Mouse (Mus musculus): ENCODE measurements around the gene Dhx29.

Gene Dhx29

DNA sequence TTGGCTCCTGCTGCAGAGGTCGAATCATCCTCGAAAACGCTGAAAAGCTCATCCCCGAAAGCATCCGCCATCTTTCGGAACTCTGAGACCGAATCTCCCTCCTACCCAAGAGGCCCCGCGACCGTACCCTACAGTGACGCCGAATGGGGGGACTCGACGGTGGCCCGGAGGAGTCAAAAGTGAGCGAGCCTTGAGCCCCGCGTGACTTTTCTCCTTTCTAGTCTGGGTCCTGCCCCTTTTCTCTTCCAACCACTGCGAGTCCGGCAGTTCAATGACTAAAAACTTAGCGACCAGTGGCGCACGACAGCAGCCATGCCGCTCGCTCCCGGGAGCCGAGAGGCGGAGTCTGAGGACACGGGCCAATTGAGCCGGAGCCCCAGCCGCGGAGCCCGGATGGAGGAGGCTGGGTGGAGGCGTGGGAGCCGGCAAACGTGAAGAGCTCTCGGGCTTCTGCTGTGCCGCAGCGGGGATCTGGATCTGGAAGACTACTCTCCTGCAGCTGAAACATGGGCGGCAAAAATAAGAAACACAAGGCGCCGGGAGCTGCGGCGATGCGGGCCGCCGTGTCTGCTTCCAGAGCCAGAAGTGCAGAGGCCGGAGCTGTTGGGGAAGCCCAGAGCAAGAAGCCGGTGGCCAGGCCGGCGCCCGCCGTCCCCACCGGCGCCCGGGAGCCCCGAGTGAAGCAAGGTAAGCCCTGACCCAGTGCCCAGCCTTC is at the start of gene Dhx29, which contains the start of gene Mtrex:
TSS of gene Dhx29 (plus strand) at position 168 of the 715 bp plus-strand sequence.
TSS of gene Mtrex (minus strand) at position 112 of the 715 bp plus-strand sequence.
- peak; percentile 97 to 99 for DNase-seq (ENCODE audit: low read depth in 2 of 2, low spot score in 2 of 2)

DNA sequence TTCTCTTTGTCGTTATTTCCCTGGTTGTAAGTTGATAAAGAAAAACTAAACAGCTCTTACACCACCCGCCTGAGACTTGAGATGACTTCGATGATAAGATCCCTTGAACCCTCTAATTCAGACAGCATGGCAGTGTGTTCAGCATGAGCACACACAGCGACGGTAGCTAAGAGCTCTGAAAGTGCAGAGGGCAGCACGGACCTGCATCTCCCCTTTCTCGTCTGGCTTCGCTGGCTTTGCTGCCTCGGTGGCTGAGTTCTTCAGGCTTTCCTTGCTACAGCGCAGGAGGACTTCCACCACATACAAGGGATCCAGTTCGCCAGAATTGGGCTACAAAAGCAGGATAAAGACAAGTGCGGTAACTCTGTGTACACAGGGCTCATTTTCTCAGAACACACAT is 40.0 kb upstream of the Dhx29 start:
- DNase-seq (ENCODE audit: low read depth in 2 of 2, low spot score in 2 of 2): no peak

DNA sequence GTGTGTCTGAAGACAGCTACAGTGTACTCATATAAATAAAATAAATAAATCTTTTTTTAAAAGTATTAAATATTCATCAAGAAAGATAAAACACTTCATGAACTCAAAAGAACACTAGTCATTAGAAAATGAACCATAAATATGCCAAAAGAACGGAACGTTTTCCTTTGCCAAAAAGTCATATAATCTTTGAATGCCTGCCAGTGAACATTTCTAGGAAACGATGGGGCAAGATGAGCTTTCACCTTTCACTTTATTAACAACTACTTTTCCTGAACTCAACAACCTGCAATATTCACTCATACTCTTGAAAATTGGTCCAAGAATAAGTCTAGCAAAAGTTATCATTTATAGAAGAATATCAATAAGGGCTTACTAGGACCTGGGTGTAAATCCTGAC is 25.1 kb upstream of the Dhx29 start:
- no peak for DNase-seq (ENCODE audit: low read depth in 2 of 2, low spot score in 2 of 2)

DNA sequence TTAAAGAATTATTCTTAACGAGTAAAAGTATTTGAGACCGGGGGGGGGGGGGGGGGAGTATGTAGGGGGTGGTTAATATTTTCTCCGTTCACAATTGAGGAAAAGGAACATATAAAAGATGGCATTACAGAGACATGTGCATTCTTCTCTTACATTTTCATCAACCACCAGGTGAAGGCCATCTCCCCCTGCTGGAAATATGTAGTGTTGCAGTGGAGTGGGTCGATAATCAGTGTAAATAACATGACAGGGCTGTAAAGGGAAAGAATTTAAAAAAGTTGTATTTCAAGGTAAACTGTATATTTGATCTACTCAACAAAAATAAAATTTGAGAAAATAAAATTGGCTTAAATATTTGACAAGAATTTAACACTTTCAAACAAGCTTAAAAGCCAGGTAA is 17.6 kb upstream of the Dhx29 start:
- DNase-seq (ENCODE audit: low read depth in 2 of 2, low spot score in 2 of 2): peak in 1 of 2 experiments; percentile 28

DNA sequence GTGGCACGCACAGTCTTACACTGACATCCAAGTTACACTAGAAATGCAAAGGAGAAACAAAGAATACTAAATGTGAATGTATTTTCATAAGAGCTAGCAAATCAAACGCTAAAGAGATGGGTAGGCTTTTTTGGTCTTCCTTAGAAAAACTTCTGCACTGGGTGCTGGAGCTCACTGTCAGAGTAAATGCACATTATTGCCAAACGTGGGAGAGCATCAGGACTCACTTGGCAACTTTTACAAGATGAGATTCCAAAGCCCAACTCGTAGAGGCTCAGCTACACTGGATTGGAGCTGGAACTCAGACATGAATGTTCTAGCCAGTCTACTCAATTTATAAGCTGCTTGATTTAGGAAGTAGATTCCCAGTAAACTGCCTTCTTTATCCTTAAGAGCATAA is 16.8 kb upstream of the Dhx29 start:
- DNase-seq (ENCODE audit: low read depth in 2 of 2, low spot score in 2 of 2): no peak

DNA sequence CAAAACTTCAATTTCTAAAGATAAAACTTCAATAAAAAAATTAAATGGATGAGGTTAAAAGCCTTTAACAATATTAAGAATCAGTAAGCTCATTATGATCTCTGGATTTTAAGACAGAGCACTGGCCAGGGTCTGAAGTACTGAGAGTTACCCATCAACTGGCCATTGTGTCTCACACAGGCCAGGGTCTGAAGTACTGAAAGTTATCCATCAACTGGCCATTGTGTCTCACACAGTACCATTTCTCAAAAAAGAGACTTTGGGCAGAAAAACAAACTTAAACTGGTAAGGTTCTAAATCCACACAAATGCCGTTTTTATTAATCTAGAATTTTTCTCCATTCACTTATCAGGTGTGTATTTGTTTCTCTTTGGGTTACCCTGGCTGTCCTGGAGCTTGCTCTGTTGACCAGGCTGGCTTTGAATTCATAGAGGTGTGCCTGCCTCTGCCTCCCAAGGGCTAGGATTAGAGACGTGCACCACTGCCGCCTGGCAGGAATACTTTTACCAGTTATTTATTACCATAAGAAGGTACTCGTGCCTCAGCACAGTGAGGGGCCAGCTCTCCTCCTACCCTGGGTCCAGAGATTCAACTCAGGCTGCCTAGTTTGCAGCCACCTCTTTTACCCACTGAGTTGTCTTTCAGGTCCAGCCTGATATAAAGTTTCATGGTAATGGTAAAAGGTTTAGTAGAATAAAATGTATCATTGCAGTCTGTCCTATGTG is 8.0 kb upstream of the Dhx29 start:
- DNase-seq (ENCODE audit: low read depth in 2 of 2, low spot score in 2 of 2): no peak

DNA sequence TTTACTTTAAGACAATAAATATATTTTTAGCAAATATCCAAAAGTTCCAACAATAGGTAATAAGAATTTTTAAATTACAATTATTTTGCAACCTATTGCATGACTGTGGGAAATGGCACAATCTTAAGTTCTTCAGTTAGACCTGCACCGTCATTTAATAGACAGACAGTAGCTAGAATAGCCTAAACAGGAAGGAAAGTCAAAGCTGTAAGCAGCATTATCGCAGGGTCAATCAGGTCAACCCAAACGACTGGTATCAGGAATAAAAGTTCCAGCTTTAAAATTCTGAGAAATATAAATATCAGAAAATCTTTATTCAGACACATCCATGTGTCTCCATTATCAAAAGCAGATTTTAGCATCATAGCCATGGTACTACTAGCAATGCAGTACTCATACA is 6.3 kb upstream of the Dhx29 start:
- DNase-seq (ENCODE audit: low read depth in 2 of 2, low spot score in 2 of 2): no peak

DNA sequence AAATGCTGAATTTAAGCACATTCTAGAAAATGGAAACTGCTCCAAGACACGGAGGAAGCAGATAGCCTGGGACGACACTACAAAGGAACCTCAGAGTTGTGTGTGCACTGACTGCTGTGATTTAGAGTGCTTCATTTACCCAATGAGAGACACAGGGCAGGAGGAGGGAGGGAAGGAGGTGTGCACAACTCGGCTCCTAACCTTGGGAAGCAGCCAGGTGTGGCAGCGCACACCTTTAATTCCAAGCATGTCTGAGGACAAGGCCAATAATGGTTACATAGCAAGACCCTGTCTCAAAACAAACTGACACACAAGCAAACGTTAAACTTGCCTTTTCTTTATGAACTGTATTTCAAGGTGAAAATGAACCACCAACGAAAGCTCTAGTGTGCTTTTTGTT is 2.0 kb upstream of the Dhx29 start:
- DNase-seq (ENCODE audit: low read depth in 2 of 2, low spot score in 2 of 2): no peak

DNA sequence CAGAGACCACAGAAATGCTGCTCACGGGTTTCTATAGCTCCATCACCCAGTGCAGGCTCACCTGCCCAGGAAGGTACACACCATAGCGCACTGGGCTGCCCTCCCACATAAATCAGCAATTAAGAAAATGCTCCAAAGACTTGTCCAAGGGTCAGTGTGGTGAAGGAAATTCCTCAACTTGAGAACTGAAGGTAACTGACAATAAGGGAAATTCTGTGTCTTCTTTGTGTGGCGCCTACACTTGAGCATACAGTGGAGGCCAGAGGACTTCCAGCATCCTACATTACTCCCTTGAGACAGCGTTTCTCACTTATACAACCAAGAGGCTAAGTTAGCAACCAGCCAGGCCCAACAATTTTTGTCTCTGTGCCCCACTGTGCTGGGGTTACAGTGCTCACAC is 1.3 kb upstream of the Dhx29 start:
- no peak for DNase-seq (ENCODE audit: low read depth in 2 of 2, low spot score in 2 of 2)

DNA sequence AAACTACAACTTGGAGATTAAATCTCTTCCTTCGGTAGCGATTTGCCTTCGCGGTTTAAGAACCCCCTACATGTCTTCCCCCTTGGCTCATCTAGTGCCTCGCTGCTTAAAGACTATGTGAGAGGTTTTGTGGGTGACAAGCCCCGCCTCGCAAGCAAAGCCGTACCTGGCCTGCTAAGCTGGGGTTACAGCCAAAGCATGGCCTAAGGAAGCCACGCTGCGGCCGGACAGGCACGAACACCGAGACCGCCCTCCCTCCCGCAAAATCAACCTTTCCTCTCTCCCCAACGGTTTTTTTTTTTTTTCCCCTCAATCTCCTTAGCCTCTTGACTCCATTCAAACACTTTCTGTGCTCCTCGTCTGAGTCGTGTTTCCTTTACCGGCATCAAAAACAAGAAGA is 458 bp upstream of the Dhx29 start:
- DNase-seq (ENCODE audit: low read depth in 2 of 2, low spot score in 2 of 2): peak; percentile 6 to 26

DNA sequence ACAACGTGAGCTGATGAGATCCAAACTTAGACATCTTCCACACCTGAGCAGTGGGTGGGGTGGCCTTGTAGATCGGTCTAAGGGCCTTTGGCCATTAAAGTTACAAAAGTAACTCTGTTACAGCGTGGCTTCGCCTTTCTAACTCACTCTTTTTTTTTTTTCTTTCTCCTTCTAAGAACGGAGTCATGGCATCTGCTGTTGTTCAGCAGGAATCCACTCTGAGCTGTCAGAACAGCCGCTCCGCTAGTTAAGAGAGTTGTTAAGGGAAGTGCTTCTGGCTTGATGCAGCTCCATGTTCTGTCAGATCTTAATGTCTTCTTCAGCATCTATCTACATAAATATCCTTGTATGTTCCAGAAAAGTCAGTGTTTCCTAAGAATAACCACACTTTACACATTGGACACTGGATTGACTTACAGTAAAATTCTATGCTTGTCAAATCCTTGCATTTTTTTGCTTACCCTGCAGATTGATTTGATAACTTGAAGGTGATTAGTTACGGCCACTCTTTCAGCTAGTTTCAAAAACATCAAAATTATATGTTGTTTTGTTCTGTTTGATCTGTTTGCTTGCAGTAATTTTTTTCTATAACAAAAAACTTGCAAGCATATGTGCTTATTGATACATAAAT is 899 bp downstream of the Dhx29 start:
- no peak for DNase-seq (ENCODE audit: low read depth in 2 of 2, low spot score in 2 of 2)

DNA sequence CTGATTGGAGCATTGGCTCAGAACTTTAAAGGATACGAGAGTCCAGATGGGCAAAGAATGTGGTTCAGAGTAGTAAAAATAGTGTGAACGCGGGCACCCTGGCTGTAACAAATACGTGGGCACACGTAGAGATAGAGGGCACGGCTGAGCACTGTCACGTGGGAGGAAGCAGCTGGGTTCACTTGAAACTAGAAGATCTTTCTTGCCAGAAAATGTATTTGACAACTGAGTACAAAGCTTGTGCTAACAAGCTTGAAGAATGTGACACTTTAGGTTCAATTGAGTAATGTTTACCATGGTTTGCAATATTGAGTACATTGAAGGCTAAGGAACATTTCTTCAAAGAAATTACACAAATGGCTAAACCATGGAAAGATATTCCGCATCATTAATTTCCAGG is 10.9 kb downstream of the Dhx29 start:
- no peak for DNase-seq (ENCODE audit: low read depth in 2 of 2, low spot score in 2 of 2)

DNA sequence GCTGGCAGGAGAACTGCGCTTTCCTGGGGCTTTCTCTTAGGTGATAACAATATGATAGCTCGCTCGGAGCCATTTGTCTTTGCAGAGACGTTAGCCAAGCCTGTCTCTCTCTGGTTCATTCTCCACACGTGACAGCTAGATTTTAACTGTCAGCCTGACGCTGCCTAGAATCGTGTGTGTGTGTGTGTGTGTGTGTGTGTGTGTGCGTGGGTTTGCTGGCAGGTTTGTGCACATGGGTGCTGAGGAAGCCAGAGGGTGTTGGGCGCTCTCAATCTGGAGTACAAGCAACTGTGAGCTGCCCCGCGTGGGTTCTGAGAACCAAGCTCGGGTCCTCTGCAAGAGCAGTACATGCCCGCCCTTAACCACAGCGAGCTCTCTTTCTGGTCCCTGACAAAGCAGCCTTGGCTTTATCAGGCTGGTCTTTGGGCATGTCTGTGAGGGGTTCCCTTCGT is 14.7 kb downstream of the Dhx29 start:
- DNase-seq (ENCODE audit: low read depth in 2 of 2, low spot score in 2 of 2): no peak

DNA sequence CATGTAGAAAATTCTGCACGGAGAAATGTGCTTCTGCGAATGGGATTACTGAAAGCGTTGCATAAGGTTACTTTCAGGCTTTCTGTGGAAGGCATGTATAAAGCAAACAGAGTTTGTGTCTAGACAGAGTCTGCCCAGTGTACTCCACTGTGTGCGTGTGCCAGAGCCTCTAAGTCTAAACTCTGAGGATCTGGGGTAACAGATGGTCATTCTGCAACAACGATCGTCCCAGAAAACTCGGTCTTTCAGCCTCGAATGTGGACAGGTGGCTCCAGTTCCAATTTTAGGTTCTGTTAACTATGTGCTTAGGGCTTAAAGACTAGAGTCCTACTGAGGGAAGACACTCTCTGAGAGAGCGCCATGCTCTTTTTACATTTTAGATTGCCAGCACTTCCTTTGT is 18.1 kb downstream of the Dhx29 start:
- no peak for DNase-seq (ENCODE audit: low read depth in 2 of 2, low spot score in 2 of 2)

DNA sequence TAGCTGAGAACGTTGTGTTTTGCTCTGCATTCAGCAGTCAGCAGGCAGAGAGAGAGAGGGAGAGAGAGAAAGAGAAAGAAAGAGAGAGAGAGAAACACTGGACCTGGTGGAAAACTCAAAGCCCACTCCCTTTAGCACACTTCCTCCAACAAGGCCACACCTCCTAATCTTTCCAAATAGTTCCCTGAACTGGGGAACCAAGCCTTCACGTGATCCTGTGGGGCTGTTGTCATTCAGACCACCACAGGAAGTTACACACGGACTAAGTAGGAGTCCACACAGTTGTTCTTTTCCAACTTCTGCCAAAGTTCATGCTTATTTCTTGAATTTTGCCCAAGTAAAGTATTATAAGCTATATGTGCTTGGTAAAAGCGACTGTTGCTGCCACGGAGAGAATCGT is 18.6 kb downstream of the Dhx29 start:
- no peak for DNase-seq (ENCODE audit: low read depth in 2 of 2, low spot score in 2 of 2)

DNA sequence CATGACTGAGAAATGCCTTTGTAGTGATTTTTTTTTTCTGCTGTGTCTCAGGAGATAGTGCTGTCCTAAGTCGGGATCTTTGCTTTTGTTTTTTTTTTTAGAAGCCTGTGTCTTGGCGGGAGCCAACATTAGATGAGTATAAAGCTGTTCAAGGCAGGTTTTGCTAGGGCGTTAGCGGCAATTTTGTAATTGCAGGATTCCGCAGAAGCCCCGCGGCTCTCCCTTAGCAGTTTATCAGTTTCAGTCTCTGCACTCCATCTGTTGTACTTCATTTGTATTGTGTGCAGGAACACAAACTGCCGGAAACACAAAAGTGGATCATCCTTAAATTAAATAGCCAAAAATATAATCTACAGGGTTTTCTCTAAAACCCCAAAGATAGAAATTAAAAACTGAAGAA is 26.8 kb downstream of the Dhx29 start:
- DNase-seq (ENCODE audit: low read depth in 2 of 2, low spot score in 2 of 2): no peak

DNA sequence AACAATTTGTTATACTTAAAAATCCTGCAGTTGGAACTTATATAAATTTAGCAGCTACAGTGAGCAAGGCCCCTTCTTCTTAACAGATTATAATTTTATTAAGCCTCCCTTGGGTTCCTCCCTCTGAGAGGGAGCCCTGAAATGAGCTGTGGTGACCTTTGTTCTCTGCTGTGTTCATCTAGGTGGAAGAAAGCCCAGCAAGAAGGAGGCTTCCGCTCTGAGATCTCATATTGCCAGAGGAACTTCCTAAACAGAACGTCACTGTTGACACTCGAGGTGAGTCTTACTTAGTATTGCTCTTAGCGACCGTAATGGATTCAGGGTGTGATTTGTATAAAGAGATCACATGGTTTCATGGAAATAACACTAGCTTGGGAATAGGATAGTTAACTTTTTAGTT is 35.8 kb downstream of the Dhx29 start:
- DNase-seq (ENCODE audit: low read depth in 2 of 2, low spot score in 2 of 2): no peak

DNA sequence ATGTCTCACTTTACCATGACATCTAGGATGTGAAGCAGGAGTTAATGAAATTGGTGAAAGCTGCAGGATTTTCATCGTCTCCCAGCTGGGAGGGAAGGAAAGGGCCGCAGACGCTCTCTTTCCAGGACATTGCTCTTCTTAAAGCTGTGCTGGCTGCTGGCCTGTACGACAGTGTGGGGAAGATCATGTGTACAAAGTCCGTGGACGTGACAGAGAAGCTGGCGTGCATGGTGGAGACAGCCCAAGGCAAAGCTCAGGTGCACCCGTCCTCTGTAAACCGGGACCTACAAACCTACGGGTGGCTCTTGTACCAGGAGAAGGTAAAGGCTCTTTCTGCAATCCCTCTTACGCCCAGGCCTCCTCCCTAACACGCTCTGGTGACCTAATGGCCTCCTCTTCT is 37.2 kb downstream of the Dhx29 start:
- no peak for DNase-seq (ENCODE audit: low read depth in 2 of 2, low spot score in 2 of 2)

DNA sequence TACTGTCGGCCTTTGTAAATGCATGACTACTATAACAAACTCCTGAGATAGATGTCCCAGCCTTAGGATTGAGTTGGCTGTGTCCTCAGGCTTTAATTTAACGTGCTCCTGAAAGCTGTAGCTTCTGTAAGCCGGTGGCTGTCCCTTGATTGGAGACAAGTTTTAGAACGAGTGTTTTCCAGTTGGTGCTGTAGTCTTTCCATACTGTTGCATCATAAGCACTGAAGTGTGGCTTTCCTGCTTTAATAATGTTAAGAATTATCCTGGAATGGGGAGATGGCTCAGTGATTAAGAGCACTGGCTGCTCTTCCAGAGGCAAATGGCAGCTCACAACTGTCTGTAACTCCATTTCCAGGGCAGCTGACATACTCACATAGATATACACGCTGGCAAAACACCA is 40.0 kb downstream of the Dhx29 start:
- no peak for DNase-seq (ENCODE audit: low read depth in 2 of 2, low spot score in 2 of 2)

DNA sequence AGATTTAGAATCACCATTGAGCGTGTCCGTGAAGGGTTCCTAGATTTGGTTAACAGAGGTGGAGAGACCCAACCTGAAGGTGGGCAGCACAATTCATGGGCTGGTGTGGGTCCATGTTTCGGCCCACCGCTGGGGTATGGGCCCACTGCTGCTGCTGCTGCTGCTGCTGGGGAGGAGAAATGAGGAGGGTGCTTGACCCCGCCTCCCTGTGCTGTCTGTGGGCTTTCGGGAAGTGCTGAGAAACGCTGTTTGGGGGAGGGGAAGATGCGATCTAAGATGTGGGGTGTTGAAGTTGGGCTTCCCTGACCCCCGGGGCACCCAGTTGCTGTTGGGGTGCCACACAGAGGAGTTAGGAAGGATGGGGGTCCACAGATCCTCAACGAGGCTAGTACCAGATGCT is 49.5 kb downstream of the Dhx29 start:
- no peak for DNase-seq (ENCODE audit: low read depth in 2 of 2, low spot score in 2 of 2)

DNA sequence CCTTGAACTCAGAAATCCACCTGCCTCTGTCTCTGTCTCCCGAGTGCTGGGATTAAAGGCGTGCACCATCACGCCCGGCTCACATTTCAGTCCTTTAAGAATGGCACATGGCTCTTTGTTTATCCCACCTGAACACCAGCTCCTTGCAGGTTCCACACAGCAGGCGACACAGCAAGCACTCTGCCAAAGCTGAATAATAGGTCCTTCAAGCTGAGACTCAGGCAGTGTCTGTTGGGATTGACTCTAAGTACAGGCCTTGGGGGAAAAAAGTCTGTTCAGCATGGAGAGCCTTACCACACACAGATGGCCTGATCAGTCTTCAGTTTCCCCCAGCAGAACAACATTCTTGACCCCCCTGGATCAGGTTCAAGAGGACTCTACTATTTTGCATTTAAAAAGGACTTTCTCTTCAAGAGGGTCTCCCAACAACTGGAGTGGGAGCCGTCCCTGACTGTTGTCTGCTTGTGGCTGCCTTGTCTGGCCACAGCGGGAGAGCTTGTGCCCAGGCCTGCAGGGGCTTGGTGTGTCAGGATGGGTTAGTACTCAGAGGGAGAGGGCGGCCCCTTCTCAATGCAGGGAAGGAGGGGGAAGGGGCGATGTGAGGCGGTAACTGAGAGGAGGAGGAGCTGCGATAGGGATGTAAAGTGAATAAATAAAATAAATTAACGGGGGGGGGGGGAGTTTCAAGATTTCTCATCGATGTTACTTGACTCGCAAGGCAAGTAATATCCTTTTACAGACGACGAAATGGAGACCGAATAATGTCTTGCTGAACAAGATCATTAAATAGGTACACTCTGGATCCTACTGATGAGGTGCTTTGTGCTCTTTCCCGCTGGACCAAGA is 58.6 kb downstream of the Dhx29 start:
- DNase-seq (ENCODE audit: low read depth in 2 of 2, low spot score in 2 of 2): no peak
